Mouse (Mus musculus) myocyte (in vitro differentiated cells): ENCODE measurements at regions not wholly inside any gene's neighbourhood (a gene's known extent, or its start where the extent isn't known, plus 50 kb on each side); places are given as distances from the start of the nearest gene placed in this dataset.

ENCODE experiments used
- H3K27me3 ChIP-seq: one replicate; pipeline ENCODE4 v1.6.1; 2011; ENCODE audit not compliant: control insufficient read depth, insufficient read depth, insufficient read length
- H3K36me3 ChIP-seq: one replicate; pipeline ENCODE4 v1.6.1; 2011; ENCODE audit not compliant: control insufficient read depth, insufficient read depth
- H3K4me2 ChIP-seq: one replicate; pipeline ENCODE4 v1.6.1; 2011; ENCODE audit warnings: low read depth, control low read depth
- H3K4me3 ChIP-seq: one replicate; pipeline ENCODE4 v1.5.1; 2011; ENCODE audit warnings: mild to moderate bottlenecking, control low read depth, moderate library complexity
- H3K79me2 ChIP-seq: one replicate; pipeline ENCODE4 v1.6.1; 2011; ENCODE audit not compliant: control insufficient read depth, insufficient read depth
- H3ac ChIP-seq: one replicate; pipeline ENCODE4 v1.6.1; 2011; ENCODE audit not compliant: control insufficient read depth, insufficient read length
- CEBPB ChIP-seq: IDR thresholded peaks from 2 replicates; pipeline ENCODE4 v1.6.1; 2011; ENCODE audit warnings: mild to moderate bottlenecking, moderate library complexity; ENCODE audit not compliant: poor library complexity, insufficient read depth, severe bottlenecking
- E2F4 ChIP-seq: IDR thresholded peaks from one replicate; pipeline ENCODE4 v1.6.1; 2011; ENCODE audit warnings: mild to moderate bottlenecking, control low read depth, moderate library complexity; ENCODE audit not compliant: insufficient read depth
- MAX ChIP-seq: IDR thresholded peaks from one replicate; pipeline ENCODE4 v1.6.1; 2011; ENCODE audit warnings: low read depth, mild to moderate bottlenecking, control low read depth
- MYOD1 ChIP-seq, 3 experiments: IDR thresholded peaks; one replicate each; pipeline ENCODE4 v1.6.1; 2011; ENCODE audit warnings: control low read depth in 2 of 3, low read depth in 2 of 3, mild to moderate bottlenecking in 2 of 3, moderate library complexity in 1 of 3; ENCODE audit not compliant: insufficient read length in 2 of 3, control insufficient read depth in 1 of 3
- MYOG ChIP-seq, 3 experiments: IDR thresholded peaks; one replicate each; pipeline ENCODE4 v1.6.1; 2011; ENCODE audit warnings: control low read depth in 2 of 3, low read depth in 2 of 3, mild to moderate bottlenecking in 2 of 3; ENCODE audit not compliant: insufficient read length in 2 of 3, control insufficient read depth in 1 of 3, insufficient read depth in 1 of 3
- POLR2A ChIP-seq: IDR thresholded peaks from one replicate; pipeline ENCODE4 v1.6.1; 2011; ENCODE audit warnings: low read depth, mild to moderate bottlenecking, control low read depth, moderate library complexity; ENCODE audit not compliant: insufficient read length
- POLR2AphosphoS2 ChIP-seq: IDR thresholded peaks from one replicate; pipeline ENCODE4 v1.6.1; 2011; ENCODE audit warnings: low read depth, control low read depth; ENCODE audit not compliant: insufficient read length
- REST ChIP-seq: IDR thresholded peaks from one replicate; pipeline ENCODE4 v1.6.1; 2011; ENCODE audit warnings: mild to moderate bottlenecking, control low read depth, moderate library complexity; ENCODE audit not compliant: insufficient read depth, insufficient read length
- SRF ChIP-seq: IDR thresholded peaks from one replicate; pipeline ENCODE4 v1.6.1; 2011; ENCODE audit warnings: low read depth; ENCODE audit not compliant: control insufficient read depth, insufficient read length
- TCF3 ChIP-seq: IDR thresholded peaks from one replicate; pipeline ENCODE4 v1.6.1; 2011; ENCODE audit warnings: low read depth, control low read depth; ENCODE audit not compliant: insufficient read length
- USF1 ChIP-seq: IDR thresholded peaks from one replicate; pipeline ENCODE4 v1.6.1; 2011; ENCODE audit warnings: low read depth, mild to moderate bottlenecking, control low read depth, moderate library complexity

DNA sequence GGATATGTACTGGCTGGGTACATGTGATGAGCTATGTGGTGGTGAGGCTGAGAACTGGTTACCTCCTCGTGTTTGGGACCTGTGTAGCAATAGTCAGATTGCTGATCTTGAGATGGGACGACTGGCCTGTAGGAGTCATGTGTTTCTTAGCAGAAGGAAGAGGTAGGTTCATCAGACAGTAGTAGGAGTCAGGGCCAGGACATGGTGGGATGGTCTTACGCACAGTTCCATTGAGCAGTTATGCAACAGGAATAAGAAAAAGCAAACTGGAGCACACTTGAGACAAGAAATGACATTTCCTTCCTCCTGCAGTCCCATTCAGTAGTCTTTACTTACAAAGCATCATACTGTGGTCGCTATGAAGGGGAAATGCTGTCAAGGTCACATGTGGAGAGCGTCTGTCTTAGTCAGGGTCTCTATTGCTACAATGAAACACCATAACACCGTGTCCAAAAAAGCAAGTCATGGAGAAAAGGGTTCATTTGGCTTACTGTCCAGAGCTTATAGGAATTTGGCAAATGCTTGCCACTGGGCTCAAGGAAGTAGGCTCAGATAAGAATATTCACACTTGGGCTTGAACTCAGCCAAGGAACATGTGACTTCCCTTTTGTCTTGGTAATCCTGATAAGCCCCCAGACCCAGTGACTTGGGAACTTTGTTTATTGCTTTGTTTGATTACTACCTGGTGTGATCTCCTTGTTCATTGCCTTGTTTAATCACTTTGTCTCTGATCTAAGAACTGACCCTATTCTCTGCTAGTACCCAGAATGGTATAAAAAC lies 72.0 kb downstream of the Tnfaip3 start:
- no peak overlapping the region for H3K4me2 ChIP-seq
- no peak overlapping the region for H3K4me3 ChIP-seq
- no peaks in the 10 kb centered on the region for H3K79me2 ChIP-seq
- TF ChIP-seq USF1: no peak
- TF ChIP-seq REST: no peak
- TF ChIP-seq MYOD1 (IDR thresholded peaks at IDR 0.05; ENCODE audit: control insufficient read depth in 1 of 3, insufficient read length in 2 of 3, low read depth in 2 of 3): no peak
- no peak for TF ChIP-seq SRF
- no peak for TF ChIP-seq POLR2A
- TF ChIP-seq CEBPB: no peak
- no peak for TF ChIP-seq E2F4
- TF ChIP-seq MAX: no peak
- no peak for TF ChIP-seq MYOG (IDR thresholded peaks at IDR 0.05; ENCODE audit: control insufficient read depth in 1 of 3, insufficient read depth in 1 of 3, insufficient read length in 2 of 3, low read depth in 2 of 3)
- no peak for TF ChIP-seq TCF3
- TF ChIP-seq POLR2AphosphoS2: no peak
- H3K27me3 ChIP-seq: no peaks in the 10 kb centered on the region
- H3K36me3 ChIP-seq: no peaks in the 10 kb centered on the region
- H3ac ChIP-seq: no peak overlapping the region

DNA sequence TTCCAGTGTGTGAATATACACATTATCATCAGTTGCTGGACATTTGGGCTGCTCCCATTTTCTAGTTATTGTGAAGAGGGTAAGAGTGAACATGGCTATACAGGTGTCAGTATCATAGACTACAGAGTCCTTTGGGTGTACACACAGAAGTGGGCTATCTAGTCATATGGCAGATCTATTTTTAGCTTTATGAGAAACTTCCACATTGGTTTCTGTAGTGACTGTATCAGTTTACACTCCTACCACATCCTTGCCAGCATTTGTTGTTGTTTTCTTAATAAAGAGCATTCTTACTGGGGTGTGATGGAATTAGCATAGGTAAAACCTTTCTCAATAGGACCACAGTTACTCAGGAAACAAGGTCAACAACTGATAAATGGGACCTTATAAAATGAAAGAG lies 68.7 kb downstream of the Tnfaip3 start:
- H3ac ChIP-seq: no peak overlapping the region
- no peak for TF ChIP-seq SRF
- no peak for TF ChIP-seq MYOG (IDR thresholded peaks at IDR 0.05; ENCODE audit: control insufficient read depth in 1 of 3, insufficient read depth in 1 of 3, insufficient read length in 2 of 3, low read depth in 2 of 3)
- TF ChIP-seq TCF3: no peak
- TF ChIP-seq POLR2AphosphoS2: no peak
- no peak for TF ChIP-seq REST
- no peak for TF ChIP-seq CEBPB
- TF ChIP-seq MAX: no peak
- no peak for TF ChIP-seq POLR2A
- H3K36me3 ChIP-seq: no peaks in the 10 kb centered on the region
- H3K27me3 ChIP-seq: no peaks in the 10 kb centered on the region
- no peak overlapping the region for H3K4me3 ChIP-seq
- H3K4me2 ChIP-seq: no peak overlapping the region
- H3K79me2 ChIP-seq: no peaks in the 10 kb centered on the region
